ENCODE assay signal across 8 mouse cellular contexts in the genomic region with DNA sequence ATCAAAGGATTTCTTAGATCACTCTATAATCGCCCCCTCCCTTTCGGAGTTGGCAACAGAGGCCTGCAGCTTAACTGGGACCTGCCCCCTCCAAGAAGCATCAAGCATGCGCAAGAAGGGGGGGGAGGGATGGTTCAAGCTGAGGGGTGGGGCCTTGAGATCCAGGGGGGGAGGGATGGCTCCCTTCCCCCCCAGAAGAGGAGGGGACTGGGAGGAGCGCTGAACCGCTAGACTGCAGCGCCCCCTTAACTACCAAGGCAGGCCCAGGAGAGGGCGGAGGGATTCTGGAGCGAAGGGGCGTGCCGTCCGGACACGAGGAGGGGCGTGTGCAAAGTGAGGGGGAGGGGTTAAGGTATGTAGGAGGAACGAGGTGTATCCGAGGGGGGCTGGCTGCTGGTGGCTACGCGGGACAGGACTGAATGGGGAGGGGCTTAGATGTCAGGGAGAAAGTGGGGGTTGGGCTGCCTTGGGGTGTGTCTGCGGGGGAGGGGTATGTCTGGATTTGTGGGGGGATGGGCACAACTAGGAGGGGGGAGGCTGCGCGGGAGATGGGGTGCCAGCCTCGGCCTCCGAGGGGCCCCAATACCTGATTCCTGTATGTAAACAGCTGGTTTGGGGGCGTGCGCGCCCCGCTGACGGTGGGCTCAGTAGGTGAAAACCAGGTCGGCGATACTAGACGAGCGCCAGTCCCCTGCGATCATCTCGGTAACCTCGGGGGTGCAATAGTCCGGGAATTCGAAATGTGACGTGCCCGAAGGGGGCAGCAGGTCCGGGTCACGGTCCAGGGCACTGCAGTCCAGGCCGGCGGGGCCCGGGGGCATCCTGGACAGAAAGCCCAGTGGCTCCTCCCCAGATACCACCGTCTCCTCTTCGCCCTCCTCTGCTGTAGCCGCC. TPM values are rescaled to one million over a fixed set of nuclear protein-coding genes. Genes with fewer than 3 reads are reported as not detected.
DNase-seq lines count a peak whose midpoint lies in the region; ATAC-seq and TF ChIP-seq lines count a peak whose summit lies in the region.

No protein-coding gene starts in this region.

- no peaks in the 10 kb centered on the region for H3K27me3 ChIP-seq in C2C12 (ENCODE audit: control insufficient read depth, insufficient read depth, insufficient read length)
- no peaks in the 10 kb centered on the region for H3K27me3 ChIP-seq in heart, embryonic 12.5 days (replicated peaks)
- no peaks in the 10 kb centered on the region for H3K27me3 ChIP-seq in kidney, postnatal 0 days (ENCODE audit: insufficient read depth, low read length)
- H3K27me3 ChIP-seq in liver, adult 2 months (ENCODE audit: control insufficient read depth, insufficient read depth, low read length), result no peaks in the 10 kb centered on the region
- H3K27me3 ChIP-seq in myocyte (ENCODE audit: control insufficient read depth, insufficient read depth, insufficient read length), result no peaks in the 10 kb centered on the region

- no peaks in the 10 kb centered on the region for H3K79me3 ChIP-seq in C2C12 (ENCODE audit: low read depth)

- H3K4me3 ChIP-seq in C2C12 (ENCODE audit: insufficient read depth, poor library complexity, severe bottlenecking) (peak overlapping the region; percentile 49), myocyte (peak overlapping the region; percentile 64)
- peak overlapping the region; percentile 75 for H3K4me3 ChIP-seq in heart, embryonic 12.5 days
- peak overlapping the region; percentile 90 for H3K4me3 ChIP-seq in kidney, postnatal 0 days (replicated peaks; ENCODE audit: low read depth, low read length)
- peak overlapping the region; percentile 82 for H3K4me3 ChIP-seq in liver, adult 2 months (ENCODE audit: insufficient read depth, low read depth, low read length)

- peak overlapping the region; percentile 94 for H3K4me2 ChIP-seq in heart, embryonic 12.5 days
- H3K4me2 ChIP-seq in kidney, postnatal 0 days (ENCODE audit: low read length), result peak overlapping the region; percentile 95
- H3K4me2 ChIP-seq in myocyte (ENCODE audit: low read depth), result peak overlapping the region; percentile 78

- H3K9me3 ChIP-seq in heart, embryonic 12.5 days (replicated peaks), result no peaks in the 10 kb centered on the region
- no peaks in the 10 kb centered on the region for H3K9me3 ChIP-seq in kidney, postnatal 0 days (replicated peaks; ENCODE audit: low read length)

- peak; percentile 15 for TF ChIP-seq CTCF in C2C12 (IDR thresholded peaks at IDR 0.05; ENCODE audit: control insufficient read depth, insufficient read depth, insufficient read length)
- TF ChIP-seq CTCF in kidney, postnatal 0 days (IDR thresholded peaks at IDR 0.05; ENCODE audit: low read depth), result peak; percentile 68
- 0 out of 2 replicates have a peak, but pooled peaks have one; percentile 14 for TF ChIP-seq CTCF in liver, adult 2 months (IDR thresholded peaks at IDR 0.05; ENCODE audit: low read depth, low read length)

- DNase-seq in brain, adult 2 months (ENCODE audit: low read depth, low spot score), result peak; percentile 97
- peak; percentile 99 for DNase-seq in kidney, postnatal 0 days (ENCODE audit: low spot score)
- DNase-seq in liver, adult 2 months (ENCODE audit: extremely low read depth, low read depth, low spot score), result peak; percentile 29
- DNase-seq in spleen, postnatal 4 days (ENCODE audit: low spot score in 2 of 2), result peak; percentile 76 to 82

- peak overlapping the region; percentile 100 for H3K27ac ChIP-seq in heart, embryonic 12.5 days (ENCODE audit: poor library complexity, severe bottlenecking)
- peak overlapping the region; percentile 99 for H3K27ac ChIP-seq in kidney, postnatal 0 days
- H3K27ac ChIP-seq in liver, adult 2 months (replicated peaks; ENCODE audit: insufficient read depth, low read depth, low read length), result no peak overlapping the region

- no peaks in the 10 kb centered on the region for H3K36me3 ChIP-seq in C2C12 (ENCODE audit: control insufficient read depth, insufficient read depth)
- peaks cover 11% of the 10 kb centered on the region; the same call in 1 of the 2 replicates for H3K36me3 ChIP-seq in heart, embryonic 12.5 days
- no peaks in the 10 kb centered on the region for H3K36me3 ChIP-seq in kidney, postnatal 0 days (ENCODE audit: insufficient read depth, low read length)
- no peaks in the 10 kb centered on the region for H3K36me3 ChIP-seq in liver, adult 2 months (ENCODE audit: control insufficient read depth, insufficient read depth, low read length)
- H3K36me3 ChIP-seq in myocyte (ENCODE audit: control insufficient read depth, insufficient read depth), result no peaks in the 10 kb centered on the region

- H3ac ChIP-seq in C2C12 (ENCODE audit: control insufficient read depth, insufficient read length, low read depth) (peak overlapping the region; percentile 12), myocyte (ENCODE audit: control insufficient read depth, insufficient read length) (peak overlapping the region; percentile 52)

- under 1% methylated on average over 45 of the region's 46 CpGs for WGBS in heart, embryonic 12.5 days
- under 1% methylated on average over 41 of the region's 46 CpGs for WGBS in kidney, postnatal 0 days
- 4% methylated on average over 46 of the region's 46 CpGs for WGBS in liver, adult 2 months

- peaks cover 36% of the 10 kb centered on the region for H3K4me1 ChIP-seq in heart, embryonic 12.5 days (replicated peaks)
- H3K4me1 ChIP-seq in kidney, postnatal 0 days (replicated peaks; ENCODE audit: insufficient read depth, low read length), result peaks cover 15% of the 10 kb centered on the region; the same call in 1 of the 2 replicates
- peaks cover 7% of the 10 kb centered on the region; the same call in 1 of the 2 replicates for H3K4me1 ChIP-seq in liver, adult 2 months (ENCODE audit: control insufficient read depth, insufficient read depth, low read length)

- peak overlapping the region; percentile 97 for H3K9ac ChIP-seq in heart, embryonic 12.5 days
- H3K9ac ChIP-seq in kidney, postnatal 0 days (ENCODE audit: low read depth, low read length), result peak overlapping the region; percentile 96
- peak overlapping the region; percentile 88 for H3K9ac ChIP-seq in liver, adult 2 months (ENCODE audit: low read depth, low read length)

- H3K79me2 ChIP-seq in C2C12 (ENCODE audit: control insufficient read depth, insufficient read depth), result peaks cover 6% of the 10 kb centered on the region
- no peaks in the 10 kb centered on the region for H3K79me2 ChIP-seq in liver, adult 2 months (ENCODE audit: control insufficient read depth, insufficient read depth, low read length)
- H3K79me2 ChIP-seq in myocyte (ENCODE audit: control insufficient read depth, insufficient read depth), result no peaks in the 10 kb centered on the region

- 0 out of 2 replicates have a peak, but pooled peaks have one; percentile 23 for ATAC-seq in erythroid progenitor cell, adult 5-6 weeks (replicated peaks; ENCODE audit: low FRiP score, poor library complexity, severe bottlenecking)
- ATAC-seq in heart, embryonic 12.5 days (ENCODE audit: insufficient number of reproducible peaks, low FRiP score), result peak; percentile 75
- peak; percentile 65 for ATAC-seq in kidney, postnatal 0 days (replicated peaks; ENCODE audit: low FRiP score, low read depth)

- no peak for TF ChIP-seq POLR2A in liver, adult 2 months (IDR thresholded peaks at IDR 0.05; ENCODE audit: extremely low read depth, insufficient read depth, low read length)
- peak; percentile 11 for TF ChIP-seq POLR2A in myocyte (IDR thresholded peaks at IDR 0.05; ENCODE audit: insufficient read length, low read depth)

RNA-seq across cellular contexts. Expression of a gene that starts 1.5 kb away (rescaled TPM):
- polyA plus RNA-seq in C2C12 (2012; fragmentation: generic; extraction: Trizol) (7.2 TPM), myocyte (2012; fragmentation: generic; extraction: Trizol) (7.8 TPM)
- 4.0 and 4.2 TPM in 2 replicates for total RNA-seq in erythroid progenitor cell, adult 5-6 weeks (2015; ENCODE audit: low replicate concordance)
- total RNA-seq in erythroid progenitor cell, adult 5-6 weeks (2017; ENCODE audit: low replicate concordance), result 0.39 and 0.83 TPM in 2 replicates
- polyA plus RNA-seq in heart, embryonic 12.5 days (2016; fragmentation: Nextera tagmentation; extraction: Ambion mirVana), result 11.5 TPM in 2 replicates
- 8.2 and 9.2 TPM in 2 replicates for polyA plus RNA-seq in kidney, postnatal 0 days (2015; fragmentation: Nextera tagmentation; extraction: Ambion mirVana)
- total RNA-seq in liver, adult 2 months (2014; rRNA removed), result 0.18 and 0.40 TPM in 2 replicates
- 1.7 and 1.9 TPM in 2 replicates for polyA plus RNA-seq in liver, adult 2 months (2012; rRNA removed)

RNA-seq across cellular contexts. Expression of a gene that starts 18.5 kb away (rescaled TPM):
- polyA plus RNA-seq in C2C12 (2012; fragmentation: generic; extraction: Trizol) (not detected), myocyte (2012; fragmentation: generic; extraction: Trizol) (not detected)
- 6.8 and 9.6 TPM in 2 replicates for total RNA-seq in erythroid progenitor cell, adult 5-6 weeks (2015; ENCODE audit: low replicate concordance)
- 4.9 and 5.4 TPM in 2 replicates for total RNA-seq in erythroid progenitor cell, adult 5-6 weeks (2017; ENCODE audit: low replicate concordance)
- 61.4 and 64.9 TPM in 2 replicates for polyA plus RNA-seq in heart, embryonic 12.5 days (2016; fragmentation: Nextera tagmentation; extraction: Ambion mirVana)
- polyA plus RNA-seq in kidney, postnatal 0 days (2015; fragmentation: Nextera tagmentation; extraction: Ambion mirVana), result 28.3 and 31.0 TPM in 2 replicates
- 0.37 and 0.47 TPM in 2 replicates for total RNA-seq in liver, adult 2 months (2014; rRNA removed)
- 0.40 and 0.44 TPM in 2 replicates for polyA plus RNA-seq in liver, adult 2 months (2012; rRNA removed)

RNA-seq across cellular contexts. Expression of a gene that starts 19.0 kb away (rescaled TPM):
- polyA plus RNA-seq in C2C12 (2012; fragmentation: generic; extraction: Trizol) (0.09 TPM), myocyte (2012; fragmentation: generic; extraction: Trizol) (not detected)
- total RNA-seq in erythroid progenitor cell, adult 5-6 weeks (2015; ENCODE audit: low replicate concordance), result not detected in 2 replicates
- 1.0 TPM in 1 of 2 replicates, not detected in the other for total RNA-seq in erythroid progenitor cell, adult 5-6 weeks (2017; ENCODE audit: low replicate concordance)
- 1.7 and 2.1 TPM in 2 replicates for polyA plus RNA-seq in heart, embryonic 12.5 days (2016; fragmentation: Nextera tagmentation; extraction: Ambion mirVana)
- polyA plus RNA-seq in kidney, postnatal 0 days (2015; fragmentation: Nextera tagmentation; extraction: Ambion mirVana), result 0.76 and 0.92 TPM in 2 replicates
- total RNA-seq in liver, adult 2 months (2014; rRNA removed), result not detected in 2 replicates
- polyA plus RNA-seq in liver, adult 2 months (2012; rRNA removed), result not detected in 2 replicates

RNA-seq across cellular contexts. Expression of a gene that starts 19.9 kb away (rescaled TPM):
- polyA plus RNA-seq in C2C12 (2012; fragmentation: generic; extraction: Trizol) (not detected), myocyte (2012; fragmentation: generic; extraction: Trizol) (not detected)
- total RNA-seq in erythroid progenitor cell, adult 5-6 weeks (2015; ENCODE audit: low replicate concordance), result not detected in 2 replicates
- total RNA-seq in erythroid progenitor cell, adult 5-6 weeks (2017; ENCODE audit: low replicate concordance), result not detected in 2 replicates
- 3.4 and 3.8 TPM in 2 replicates for polyA plus RNA-seq in heart, embryonic 12.5 days (2016; fragmentation: Nextera tagmentation; extraction: Ambion mirVana)
- polyA plus RNA-seq in kidney, postnatal 0 days (2015; fragmentation: Nextera tagmentation; extraction: Ambion mirVana), result 0.60 and 0.68 TPM in 2 replicates
- total RNA-seq in liver, adult 2 months (2014; rRNA removed), result not detected in 2 replicates
- not detected in 2 replicates for polyA plus RNA-seq in liver, adult 2 months (2012; rRNA removed)

RNA-seq across cellular contexts. Expression of a gene that starts 52.5 kb away (rescaled TPM):
- polyA plus RNA-seq in C2C12 (2012; fragmentation: generic; extraction: Trizol), result 27.6 TPM
- total RNA-seq in erythroid progenitor cell, adult 5-6 weeks (2015; ENCODE audit: low replicate concordance), result not detected in 2 replicates
- total RNA-seq in erythroid progenitor cell, adult 5-6 weeks (2017; ENCODE audit: low replicate concordance), result 3.1 TPM in 1 of 2 replicates, not detected in the other
- polyA plus RNA-seq in heart, embryonic 12.5 days (2016; fragmentation: Nextera tagmentation; extraction: Ambion mirVana), result 8.5 and 10.1 TPM in 2 replicates
- polyA plus RNA-seq in kidney, postnatal 0 days (2015; fragmentation: Nextera tagmentation; extraction: Ambion mirVana), result 0.79 and 1.1 TPM in 2 replicates
- 14.7 and 16.2 TPM in 2 replicates for total RNA-seq in liver, adult 2 months (2014; rRNA removed)
- 4.9 and 5.4 TPM in 2 replicates for polyA plus RNA-seq in liver, adult 2 months (2012; rRNA removed)
- polyA plus RNA-seq in myocyte (2012; fragmentation: generic; extraction: Trizol), result 410 TPM

Comparison
In these comparisons a context has a peak if more than half of its experiments do, and no peak if none do; other contexts are left out.
1. CTCF ChIP-seq: peak in every context shown above with its lines; median percentile 68 in kidney, postnatal 0 days; 15 in C2C12; 14 in liver, adult 2 months.
2. DNase-seq: peak in every context shown above with its lines; median percentile 99 in kidney, postnatal 0 days; 97 in brain, adult 2 months; 79 in spleen, postnatal 4 days; 29 in liver, adult 2 months.
3. ATAC-seq: peak in every context shown above with its lines; median percentile 75 in heart, embryonic 12.5 days; 65 in kidney, postnatal 0 days; 23 in erythroid progenitor cell, adult 5-6 weeks.
4. RNA of a gene that starts 18.5 kb away (polyA plus RNA-seq): 61.4 to 64.9 TPM in heart, embryonic 12.5 days and 28.3 to 31.0 TPM in kidney, postnatal 0 days; 0.40 to 0.44 TPM in liver, adult 2 months, not detected in C2C12 (single experiment) and not detected in myocyte (single experiment); every median in the first group is over 10 times any median in the second.
5. Peak in every context shown above with its lines, with median percentiles within 50 percentile points of each other: H3K4me3 ChIP-seq, H3K4me2 ChIP-seq and H3K9ac ChIP-seq.